ENCODE assay signal across 11 mouse cellular contexts in genomic region chr1:72738946-72739680, GRCm38 (mm10). TPM values are rescaled to one million over a fixed set of nuclear protein-coding genes. Genes with fewer than 3 reads are reported as not detected.
DNase-seq lines count a peak whose midpoint lies in the region; ATAC-seq and TF ChIP-seq lines count a peak whose summit lies in the region.
"Had no signal": no experiment of that assay in that cellular context is flagged by ENCODE, and none has a peak within 500 bp of the region (broad histone marks: within the 10 kb centered on the region; RNA-seq: fewer than 3 reads in every experiment).

No protein-coding gene starts in this region.

- H3K9me3 ChIP-seq in embryonic facial prominence, embryonic 13.5 days: no peaks in the 10 kb centered on the region
- H3K9me3 ChIP-seq in limb, embryonic 10.5 days (replicated peaks): no peaks in the 10 kb centered on the region

- H3K4me2 ChIP-seq in embryonic facial prominence, embryonic 13.5 days: no peak overlapping the region

- ATAC-seq in embryonic facial prominence, embryonic 13.5 days (ENCODE audit: insufficient number of reproducible peaks, insufficient read depth, low FRiP score, low TSS enrichment, low read depth): no peak

- no peak overlapping the region for H3K4me3 ChIP-seq in gastrocnemius, adult 2 months
- no peak overlapping the region for H3K4me3 ChIP-seq in embryonic facial prominence, embryonic 13.5 days
- no peak overlapping the region for H3K4me3 ChIP-seq in limb, embryonic 10.5 days

- no peaks in the 10 kb centered on the region for H3K36me3 ChIP-seq in embryonic facial prominence, embryonic 13.5 days
- H3K36me3 ChIP-seq in limb, embryonic 10.5 days: no peaks in the 10 kb centered on the region

- 74% methylated on average over 15 of the region's 15 CpGs for WGBS in embryonic facial prominence, embryonic 13.5 days
- WGBS in limb, embryonic 10.5 days: 86% methylated on average over 15 of the region's 15 CpGs

- peak overlapping the region; percentile 27 for H3K9ac ChIP-seq in embryonic facial prominence, embryonic 13.5 days

- intact Hi-C loops in gastrocnemius, adult 2 months (cut with DNase I): no loop called here
- intact Hi-C loops in gastrocnemius, postnatal 14 days (cut with DNase I; ENCODE audit: low total_unique reads): no loop called here

- H3K27me3 ChIP-seq in embryonic facial prominence, embryonic 13.5 days: no peaks in the 10 kb centered on the region
- H3K27me3 ChIP-seq in limb, embryonic 10.5 days (ENCODE audit: low read depth, poor library complexity, severe bottlenecking): no peaks in the 10 kb centered on the region

- TF ChIP-seq CTCF in gastrocnemius, adult 2 months (IDR thresholded peaks at IDR 0.05): no peak

- H3K4me1 ChIP-seq in embryonic facial prominence, embryonic 13.5 days: peaks cover 15% of the 10 kb centered on the region
- H3K4me1 ChIP-seq in limb, embryonic 10.5 days: peaks cover 18% of the 10 kb centered on the region

- peak; percentile 27 for DNase-seq in gastrocnemius, adult 2 months
- no peak for DNase-seq in gastrocnemius, postnatal 4 days (ENCODE audit: low spot score in 2 of 2)
- DNase-seq in Muller cell, postnatal 12 days (ENCODE audit: inconsistent ontology term): peak; percentile 85
- DNase-seq in limb, embryonic 10.5 days (ENCODE audit: low spot score): no peak
- DNase-seq in thymus, postnatal 0 days (ENCODE audit: low spot score): no peak
- DNase-seq in natural killer cell, adult 2 months (ENCODE audit: low spot score in 2 of 2): no peak
- DNase-seq in gastrocnemius, postnatal 14 days: no peak

- H3K27ac ChIP-seq in gastrocnemius, adult 2 months: no peak overlapping the region
- H3K27ac ChIP-seq in embryonic facial prominence, embryonic 13.5 days: 0 out of 2 replicates have a peak overlapping the region, but pooled peaks have one; percentile 18
- H3K27ac ChIP-seq in limb, embryonic 10.5 days: peak overlapping the region; percentile 3; the same call in 1 of the 2 replicates

RNA-seq across cellular contexts. Expression of gene Rpl37a, which starts 28.0 kb away (rescaled TPM):
- total RNA-seq in gastrocnemius, adult 2 months (2021): 100 to 1,000 TPM; 527 to 602 TPM
- 1,000 to 10,000 TPM; 1,201 to 1,311 TPM for total RNA-seq in gastrocnemius, postnatal 4 days (2021)
- 1,826 and 2,120 TPM in 2 replicates for polyA plus RNA-seq in embryonic facial prominence, embryonic 13.5 days (2015; fragmentation: Nextera tagmentation; extraction: Ambion mirVana)
- 1,350 and 1,492 TPM in 2 replicates for polyA plus RNA-seq in limb, embryonic 10.5 days (2016; fragmentation: Nextera tagmentation; extraction: Ambion mirVana)
- polyA plus RNA-seq in thymus, postnatal 0 days (2015; fragmentation: Nextera tagmentation; extraction: Ambion mirVana): 2,771 and 2,781 TPM in 2 replicates
- total RNA-seq in gastrocnemius, postnatal 14 days (2021): 100 to 1,000 TPM; 731 to 785 TPM

RNA-seq across cellular contexts. Expression of gene Ankar, which starts 38.7 kb away (rescaled TPM):
- total RNA-seq in gastrocnemius, adult 2 months (2021): not detected
- not detected for total RNA-seq in gastrocnemius, postnatal 4 days (2021)
- polyA plus RNA-seq in embryonic facial prominence, embryonic 13.5 days (2015; fragmentation: Nextera tagmentation; extraction: Ambion mirVana): not detected in 2 replicates
- polyA plus RNA-seq in limb, embryonic 10.5 days (2016; fragmentation: Nextera tagmentation; extraction: Ambion mirVana): not detected in 2 replicates
- not detected in 2 replicates for polyA plus RNA-seq in thymus, postnatal 0 days (2015; fragmentation: Nextera tagmentation; extraction: Ambion mirVana)
- total RNA-seq in gastrocnemius, postnatal 14 days (2021): not detected
- total RNA-seq: common myeloid progenitor, adult 5-6 weeks; left cerebral cortex, postnatal 10 days had no signal
- polyA plus RNA-seq: C2C12 had no signal

Comparison
In these comparisons a context has a peak if more than half of its experiments do, and no peak if none do; other contexts are left out.
1. DNase-seq: peak in gastrocnemius, adult 2 months (single experiment) and Muller cell, postnatal 12 days (single experiment); none in gastrocnemius, postnatal 4 days (0 of 2), limb, embryonic 10.5 days (single experiment), thymus, postnatal 0 days (single experiment), natural killer cell, adult 2 months (0 of 2) and gastrocnemius, postnatal 14 days (single experiment).